Mouse (Mus musculus) embryo, embryonic 11 days (tissue): ENCODE data around the gene Nck2.

Experiments
- DNase-seq: peaks from one replicate; pipeline ENCODE4 v3.0.0-alpha.2; 2015

The Nck2 gene

GRCm38 (mm10) chr1:43589910-43590309 is 145.5 kb downstream of the Nck2 start:
- DNase-seq: no peak

GRCm38 (mm10) chr1:43590727-43591126 is 146.3 kb downstream of the Nck2 start:
- no peak for DNase-seq

- no peak for DNase-seq
Observed at GRCm38 (mm10) chr1:43593069-43593468, 148.7 kb downstream of the Nck2 start.

- DNase-seq: no peak
Observed at GRCm38 (mm10) chr1:43594738-43595137, 150.4 kb downstream of the Nck2 start.

GRCm38 (mm10) chr1:43597731-43598130 is 153.4 kb downstream of the Nck2 start:
- DNase-seq: no peak

GRCm38 (mm10) chr1:43599483-43599882 is 155.1 kb downstream of the Nck2 start:
- no peak for DNase-seq

GRCm38 (mm10) chr1:43601054-43601453 is 156.7 kb downstream of the Nck2 start:
- no peak for DNase-seq

- DNase-seq: peak; percentile 8
Observed at GRCm38 (mm10) chr1:43615948-43616347, 171.6 kb downstream of the Nck2 start.
